Mouse (Mus musculus) spleen, postnatal 14 days (tissue): ENCODE results near the gene Gm10234.

ENCODE experiments used
- DNase-seq, 2 experiments: peaks; one replicate each; pipeline ENCODE4 v3.0.0; 2021 to 2022; ENCODE audit warnings: low spot score in 2 of 2

Gene Gm10234

DNA sequence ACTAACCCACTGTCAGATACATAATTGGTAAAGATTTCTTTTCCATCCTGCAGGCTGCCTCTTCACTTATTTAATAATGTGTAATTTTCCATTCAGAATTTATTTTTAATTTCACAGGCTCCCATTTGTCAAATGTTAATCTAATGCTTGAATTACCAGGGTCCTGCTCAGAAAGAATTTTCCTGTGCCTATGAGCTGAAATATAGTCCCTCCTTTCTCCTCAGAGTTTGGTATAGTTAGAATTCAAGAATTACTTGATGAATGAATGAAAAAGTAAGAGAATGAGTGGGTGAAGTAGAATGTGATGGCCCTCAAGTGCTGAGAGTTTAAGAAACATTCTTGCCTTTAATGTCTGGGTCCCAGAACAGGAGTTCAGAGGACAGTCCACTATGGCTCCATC is at the start of gene Gm10234:
Gene Gm10234, plus strand, starts transcription at position 301 of the 400 bp plus-strand sequence.
- DNase-seq = no peak

DNA sequence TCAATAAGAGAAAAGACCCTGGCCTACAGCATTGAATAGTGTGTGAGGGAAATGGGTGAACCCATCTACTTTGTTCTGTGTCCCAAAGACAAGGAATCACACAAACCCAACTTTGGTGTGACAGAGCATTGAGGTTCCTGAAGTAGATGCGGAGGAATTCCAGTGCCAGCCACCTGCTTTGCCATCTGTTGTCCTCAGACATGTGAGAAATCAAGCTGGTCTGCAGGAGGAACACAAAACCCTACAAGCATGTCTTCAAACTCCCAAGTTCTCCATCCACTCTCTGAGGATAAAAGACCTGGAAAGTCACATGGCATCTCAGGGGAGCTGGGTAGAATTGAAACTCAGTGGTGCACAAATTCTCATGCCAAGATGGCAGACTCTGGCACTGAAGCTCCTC is 44.3 kb upstream of the Gm10234 start:
- no peak for DNase-seq

DNA sequence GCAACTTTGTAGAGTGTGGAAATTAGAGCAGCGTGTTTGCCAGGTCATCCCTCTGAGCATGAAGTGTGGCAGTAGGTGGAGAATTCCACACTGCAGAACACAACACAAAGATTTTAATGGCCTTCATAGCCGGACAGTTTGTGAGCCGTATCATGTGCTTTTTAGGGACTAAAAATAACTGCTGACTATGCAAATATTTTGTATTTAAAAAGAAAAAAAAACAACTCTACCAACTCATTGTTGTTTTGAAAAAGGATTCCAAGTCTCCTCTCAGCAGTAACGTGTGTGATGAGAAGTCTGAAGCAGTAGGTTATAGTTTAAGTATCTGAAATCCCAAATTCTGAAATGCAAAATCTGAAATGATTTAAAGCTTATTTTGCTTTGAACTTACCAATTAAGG is 25.9 kb upstream of the Gm10234 start:
- no peak for DNase-seq

DNA sequence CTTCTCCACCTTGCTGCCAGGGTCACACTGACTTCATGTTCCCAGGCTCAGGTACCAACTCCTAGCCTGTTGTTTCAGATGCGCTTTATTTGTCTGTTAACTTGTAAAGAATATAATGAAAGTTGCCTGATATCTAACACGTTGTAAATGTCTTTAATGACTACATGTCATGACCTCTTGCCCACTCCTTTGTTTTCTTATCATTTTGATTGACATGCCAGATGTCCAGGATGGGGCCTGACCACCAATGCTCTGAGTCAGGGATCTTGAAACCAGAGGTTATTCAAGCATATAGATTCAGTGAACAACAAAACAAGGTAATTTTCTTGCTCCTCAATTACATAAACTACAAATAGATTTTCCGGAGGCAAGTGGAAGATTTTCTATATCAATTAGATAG is 23.5 kb upstream of the Gm10234 start:
- DNase-seq = no peak

DNA sequence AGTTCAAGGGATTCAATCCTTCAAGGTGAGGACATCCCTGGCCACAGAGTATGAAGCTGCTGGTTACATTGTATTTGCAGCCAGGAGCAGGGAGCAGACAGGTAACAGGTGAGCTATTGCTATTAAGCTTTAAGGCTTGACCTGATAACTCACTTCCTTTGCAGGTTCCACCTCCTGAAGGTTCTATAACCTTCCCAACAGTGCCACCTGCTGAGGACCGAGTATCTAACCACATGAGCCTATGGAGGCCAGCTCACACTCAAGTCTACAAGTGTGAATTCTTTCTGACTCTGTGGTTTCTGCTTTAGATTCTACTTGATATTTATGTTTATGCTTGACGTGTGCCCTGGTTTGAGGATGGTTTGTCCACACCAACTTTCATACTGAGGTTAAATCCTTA is 21.3 kb upstream of the Gm10234 start:
- no peak for DNase-seq

DNA sequence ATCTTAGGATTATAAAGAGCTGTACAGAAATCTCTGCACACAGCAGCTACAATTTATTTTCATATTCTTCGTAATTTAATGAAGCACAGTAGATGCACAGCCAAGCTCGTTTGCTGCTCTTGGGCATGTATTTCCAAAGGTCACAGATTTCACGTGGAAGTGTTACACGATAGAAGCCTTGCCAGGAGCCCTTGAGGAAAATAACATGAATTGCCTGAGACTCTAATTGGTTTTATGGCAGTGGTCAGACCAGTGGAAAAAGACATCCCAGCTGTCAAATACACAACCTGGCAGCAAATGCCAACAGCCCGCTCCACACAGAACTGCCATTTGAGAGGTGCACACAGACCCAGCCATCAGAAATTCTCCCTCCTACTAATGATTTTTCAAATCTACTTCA is 9.3 kb downstream of the Gm10234 start:
- no peak for DNase-seq

DNA sequence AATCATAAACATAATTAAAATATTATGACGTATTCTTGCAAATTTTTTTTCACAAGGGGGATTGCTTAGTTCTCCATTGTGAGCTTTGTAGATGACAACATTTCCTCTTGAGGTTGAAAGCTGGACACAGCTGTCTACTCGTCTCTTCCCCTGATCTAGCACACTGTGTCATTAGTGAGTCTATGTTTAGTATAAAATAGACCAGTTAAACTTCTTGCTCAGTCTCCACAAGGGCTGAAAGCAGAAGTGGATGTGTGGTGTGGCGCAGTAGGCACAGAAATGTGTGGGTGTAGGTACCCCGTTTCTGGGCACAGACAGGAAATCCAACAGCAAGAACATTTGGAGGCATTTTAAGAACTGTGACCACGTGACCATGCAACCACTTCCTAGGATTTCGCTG is 12.9 kb downstream of the Gm10234 start:
- DNase-seq = no peak

- no peak for DNase-seq
Measured at GRCm38 (mm10) chr6:95349378-95349777, 27.5 kb downstream of the Gm10234 start.

GRCm38 (mm10) chr6:95353043-95353442 is 31.1 kb downstream of the Gm10234 start:
- no peak for DNase-seq

DNA sequence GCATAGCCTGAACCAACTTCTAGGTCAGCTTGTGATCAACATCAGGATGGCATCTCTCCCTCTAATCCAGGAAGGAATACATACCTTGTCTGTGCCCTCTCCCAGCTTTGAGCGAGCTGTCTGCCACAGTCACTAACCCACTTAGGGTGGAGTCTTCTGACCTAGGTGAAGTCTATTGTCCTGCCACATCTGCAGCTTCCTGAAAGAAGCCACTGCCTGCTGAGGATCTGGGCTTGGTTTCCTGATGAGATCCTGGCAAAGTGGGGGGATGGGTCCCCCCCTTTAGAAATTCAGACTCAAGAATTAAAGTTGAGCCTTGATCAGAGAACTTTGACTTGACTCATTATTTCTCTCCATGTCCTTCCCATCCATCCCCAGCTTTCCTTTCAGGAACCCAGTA is 32.0 kb downstream of the Gm10234 start:
- DNase-seq = no peak

- no peak for DNase-seq
Measured at GRCm38 (mm10) chr6:95360084-95360483, 38.2 kb downstream of the Gm10234 start.

GRCm38 (mm10) chr6:95362707-95363106 is 40.8 kb downstream of the Gm10234 start:
- no peak for DNase-seq

DNA sequence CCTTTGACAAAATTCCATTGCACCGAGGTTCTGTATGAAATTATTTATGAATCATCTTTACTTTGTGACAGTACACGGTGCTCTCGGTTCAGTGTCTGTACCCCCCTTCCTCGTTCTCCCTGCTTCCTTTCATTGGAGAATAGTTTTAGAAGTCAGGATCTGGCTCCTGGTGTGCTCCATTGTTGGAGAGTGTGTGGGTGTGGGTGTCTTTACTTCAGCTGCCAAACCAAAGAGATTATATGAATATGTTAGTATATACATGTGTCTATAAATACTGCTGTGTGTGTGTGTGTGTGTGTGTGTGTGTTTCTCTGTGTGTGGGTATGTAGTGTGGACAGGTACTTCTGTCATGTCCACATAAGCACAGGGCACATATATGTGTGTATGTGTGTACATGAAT is 49.9 kb downstream of the Gm10234 start:
- no peak for DNase-seq
